Comparison of ENCODE assay signal across 15 mouse cellular contexts in the genomic region with DNA sequence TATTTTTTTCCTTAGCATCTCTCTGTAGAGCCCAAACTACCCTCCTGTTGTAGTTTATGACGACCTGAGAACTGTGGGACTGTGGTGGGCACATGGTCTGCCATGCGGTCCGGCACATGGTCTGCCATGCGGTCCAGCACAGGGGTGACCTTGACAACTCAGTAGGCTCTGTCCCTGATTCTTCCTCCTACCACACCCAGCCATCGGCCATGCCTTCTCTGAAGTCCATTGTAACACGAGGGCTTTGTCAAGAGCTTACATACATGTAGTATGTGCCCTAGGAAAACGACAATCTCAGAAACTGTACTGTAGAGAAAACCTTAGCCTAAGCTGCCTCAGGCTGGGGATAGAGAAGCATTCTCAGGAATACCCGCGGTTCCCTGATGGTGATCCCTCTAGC. TPM values are rescaled to one million over a fixed set of nuclear protein-coding genes. Genes with fewer than 3 reads are reported as not detected.
"Had no signal": no experiment of that assay in that cellular context is flagged by ENCODE, and none has a peak within 500 bp of the region (broad histone marks: within the 10 kb centered on the region; RNA-seq: fewer than 3 reads in every experiment).

No protein-coding gene starts in this region.

- H3K9me3 ChIP-seq: limb, embryonic 13.5 days; midbrain, embryonic 12.5 days; neural tube, embryonic 13.5 days had no signal

- ATAC-seq: midbrain, embryonic 16.5 days had no signal

- H3K27ac ChIP-seq: limb, embryonic 13.5 days; midbrain, embryonic 12.5 days; neural tube, embryonic 13.5 days had no signal

- H3K4me2 ChIP-seq: limb, embryonic 13.5 days; lung, embryonic 14.5 days; midbrain, embryonic 12.5 days; neural tube, embryonic 13.5 days had no signal

- DNase-seq: kidney, adult 2 months; kidney, postnatal 25 days; lung, embryonic 14.5 days; lung, postnatal 10 days; lung, postnatal 4 days; retina, postnatal 1 day; right cerebral cortex, postnatal 4 days; spleen, adult 18-20 months; thymus, adult 18-20 months; thymus, postnatal 14 days had no signal

- H3K27me3 ChIP-seq: limb, embryonic 13.5 days; midbrain, embryonic 12.5 days; neural tube, embryonic 13.5 days had no signal

- H3K4me3 ChIP-seq: limb, embryonic 13.5 days; midbrain, embryonic 12.5 days; neural tube, embryonic 13.5 days had no signal

- H3K9ac ChIP-seq: lung, embryonic 14.5 days; midbrain, embryonic 12.5 days; neural tube, embryonic 13.5 days had no signal

- H3K4me1 ChIP-seq: limb, embryonic 13.5 days had no signal

RNA-seq across cellular contexts. Expression of a gene that starts 18.2 kb away (rescaled TPM):
- total RNA-seq: left cerebral cortex, postnatal 25 days had no signal
